Mouse (Mus musculus): ENCODE data around the gene Ndufs7.

Gene Ndufs7

DNA sequence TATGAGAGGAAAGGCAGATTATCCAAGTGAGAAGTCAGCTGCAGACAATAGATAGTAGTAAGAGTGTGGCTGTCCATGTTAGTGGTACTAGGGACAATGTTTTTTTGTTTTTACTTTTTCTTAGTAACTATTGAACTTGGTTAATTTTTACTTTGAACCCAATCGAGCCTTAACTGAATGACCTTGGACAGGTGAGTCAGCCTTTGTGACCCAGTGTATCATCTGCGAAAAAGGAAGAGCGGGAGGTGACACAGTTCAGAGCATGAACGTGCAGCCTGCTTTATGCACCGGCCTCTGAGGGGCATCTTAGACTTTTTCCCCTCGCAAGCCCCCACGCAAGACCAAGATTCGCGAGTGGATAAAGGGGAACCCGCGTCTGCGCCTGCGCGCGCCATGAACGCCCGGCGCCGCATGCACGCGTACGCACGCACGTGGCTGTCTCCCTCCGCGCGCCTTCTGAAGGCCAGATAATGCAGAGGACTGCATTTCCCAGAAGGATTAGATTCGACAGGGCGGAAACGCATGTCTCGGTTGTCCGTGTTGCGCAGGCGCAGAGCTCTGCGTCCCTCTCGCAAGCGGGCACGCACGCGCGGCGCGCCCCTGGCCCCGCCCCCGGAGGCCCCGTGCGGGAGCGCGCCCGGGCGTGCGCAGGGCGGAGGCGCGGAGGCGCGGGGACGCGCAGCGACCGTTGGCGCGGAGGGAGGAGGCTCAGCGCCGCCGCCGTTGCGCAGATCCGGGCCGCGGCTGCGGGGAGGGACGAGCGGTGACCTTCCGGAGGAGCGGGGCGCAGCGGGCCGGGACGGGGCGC lies 15.6 kb downstream of the Ndufs7 start:
- DNase-seq: peak; percentile 100

DNA sequence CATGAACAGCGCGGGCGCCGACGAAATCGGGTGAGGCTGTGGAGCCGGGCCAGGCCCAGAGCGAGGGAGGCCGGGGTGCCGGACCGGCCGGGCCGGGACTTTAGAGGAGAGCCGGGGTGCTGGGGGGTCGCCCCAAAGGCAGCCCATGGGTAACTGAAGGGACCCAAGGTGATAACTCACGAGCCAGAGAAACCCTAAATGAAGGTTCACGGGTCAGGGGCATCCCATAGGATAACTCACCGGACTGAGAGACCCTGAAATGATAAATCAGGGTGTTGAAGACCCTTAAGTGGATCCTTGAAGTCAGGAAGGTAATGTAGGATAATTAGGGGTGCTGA lies 16.2 kb downstream of the Ndufs7 start:
- no peak for DNase-seq

DNA sequence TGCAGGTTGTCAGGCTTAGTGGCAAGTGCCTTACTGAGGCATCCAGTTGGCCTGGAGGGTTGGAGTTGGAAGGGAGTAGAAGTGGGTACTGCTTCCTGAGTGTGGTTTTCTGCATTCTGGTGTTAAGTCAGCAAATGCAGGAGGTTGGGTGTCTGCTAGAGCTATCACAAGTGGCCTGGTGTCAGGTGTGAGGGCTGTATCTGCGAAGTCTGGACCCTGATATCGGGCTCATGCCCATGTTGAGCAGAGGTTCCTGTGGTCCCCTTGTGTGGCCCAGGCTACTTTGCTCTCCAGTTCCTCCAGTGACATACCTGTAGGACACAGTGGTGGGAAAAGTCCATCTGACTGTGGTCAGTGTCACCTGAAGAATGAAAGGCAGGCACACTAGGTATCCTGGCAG lies 21.2 kb downstream of the Ndufs7 start:
- no peak for DNase-seq

DNA sequence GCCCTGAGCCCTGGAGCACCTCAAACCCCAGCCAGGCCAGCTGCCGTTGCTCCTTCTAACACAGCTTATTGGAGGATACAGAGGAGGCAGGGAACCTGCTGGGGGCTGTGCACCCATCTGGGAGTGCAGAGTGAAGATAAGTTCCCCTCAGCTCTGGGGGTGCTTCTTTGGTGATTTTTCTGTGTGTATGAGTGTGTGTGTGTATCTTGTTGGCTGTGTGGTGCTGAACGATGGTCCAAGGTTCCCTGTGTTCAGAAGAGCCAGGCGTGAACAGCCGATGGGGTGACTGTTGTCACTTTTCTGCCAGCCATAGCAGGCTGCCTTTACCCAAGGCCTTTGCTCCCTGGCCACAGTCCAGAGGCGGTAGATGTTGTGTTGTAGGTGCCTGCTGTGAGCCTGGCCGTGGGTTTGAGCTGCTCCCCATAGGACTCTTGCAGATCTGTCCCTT lies 21.8 kb downstream of the Ndufs7 start:
- no peak for DNase-seq

DNA sequence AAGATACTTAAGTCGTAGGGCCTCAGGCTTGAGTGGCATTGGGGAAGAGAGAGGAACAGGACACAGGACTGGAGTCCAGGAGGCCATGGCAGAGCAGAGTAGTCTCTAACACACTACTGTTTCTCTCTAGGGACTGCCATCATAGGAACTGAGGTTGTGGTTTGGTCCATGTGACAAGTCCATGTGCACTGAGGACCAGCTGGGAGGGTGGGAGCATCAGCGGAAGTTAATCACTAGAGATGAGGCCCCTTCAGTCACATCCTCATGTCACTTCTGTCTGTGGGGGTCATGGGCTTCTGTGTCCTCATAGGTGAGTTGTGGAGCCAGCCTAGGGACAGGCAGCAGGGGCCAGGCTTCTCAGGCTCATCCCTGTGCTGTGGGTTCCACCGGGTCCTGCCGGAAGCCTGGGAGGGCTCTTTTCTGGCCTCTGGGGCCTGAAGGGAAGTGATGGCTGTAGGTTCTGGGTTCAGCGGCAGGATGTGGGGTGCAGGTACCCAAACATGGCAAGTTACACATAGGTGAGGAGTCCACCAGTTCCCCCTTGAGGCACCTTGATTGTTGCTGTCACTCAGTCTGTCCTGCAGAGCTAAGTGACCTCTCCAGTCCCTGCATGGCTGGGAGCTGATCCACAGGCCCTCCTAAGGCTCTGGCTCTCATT lies 22.4 kb downstream of the Ndufs7 start:
- no peak for DNase-seq

DNA sequence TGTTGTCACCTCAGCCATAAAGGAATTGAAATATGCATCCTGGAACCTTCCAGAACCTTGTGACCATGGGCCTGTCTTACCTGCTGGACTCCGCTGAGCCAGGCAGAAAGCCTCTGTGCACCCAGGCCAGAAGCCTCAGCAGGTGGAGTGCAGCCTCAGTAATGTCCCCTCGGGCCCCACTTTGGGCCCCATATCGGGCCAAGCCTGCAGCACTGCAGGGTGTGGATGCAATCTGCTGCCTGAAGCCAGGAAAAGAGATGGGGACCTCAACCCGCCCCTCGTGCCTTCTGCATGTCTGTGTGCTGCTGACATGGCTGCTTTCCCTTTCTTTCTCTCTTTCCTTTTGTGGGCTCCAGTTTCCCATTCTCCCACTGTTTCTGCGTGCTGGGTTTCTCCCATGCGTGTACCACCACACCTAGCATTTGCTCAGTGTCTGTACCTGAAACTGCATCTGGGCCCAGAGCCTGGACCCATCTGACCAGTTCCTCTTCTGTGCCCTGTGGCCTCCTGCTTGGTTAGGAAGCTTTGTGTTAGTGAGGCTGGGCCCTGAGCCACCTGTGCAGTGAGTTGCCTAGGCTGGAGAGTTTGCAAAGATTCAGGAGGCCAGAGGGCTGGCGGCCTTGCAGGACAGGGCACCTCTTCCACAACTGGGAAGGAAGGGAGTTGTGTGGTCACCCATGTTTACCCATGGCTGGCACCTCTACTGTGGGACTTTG lies 23.1 kb downstream of the Ndufs7 start:
- DNase-seq: no peak

DNA sequence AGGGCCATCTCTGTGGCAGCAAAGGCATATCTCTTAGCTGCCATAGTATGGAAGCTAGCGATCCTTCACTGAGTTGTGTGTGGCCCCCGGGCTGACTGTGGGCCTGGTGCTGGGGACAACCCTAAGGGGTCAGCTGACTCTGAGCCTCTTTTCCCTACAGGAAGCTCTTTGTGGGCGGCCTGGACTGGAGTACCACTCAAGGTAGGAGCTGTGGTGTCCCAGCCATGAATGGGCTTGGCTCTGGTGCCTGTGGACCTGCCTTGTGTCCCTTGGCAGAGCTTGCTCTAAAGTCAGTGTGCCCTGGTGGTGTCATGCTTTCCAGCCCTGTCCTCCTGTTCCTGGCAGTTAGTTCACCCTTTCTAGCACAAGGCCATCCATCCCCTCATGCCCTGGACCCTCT lies 24.9 kb downstream of the Ndufs7 start:
- DNase-seq: no peak

DNA sequence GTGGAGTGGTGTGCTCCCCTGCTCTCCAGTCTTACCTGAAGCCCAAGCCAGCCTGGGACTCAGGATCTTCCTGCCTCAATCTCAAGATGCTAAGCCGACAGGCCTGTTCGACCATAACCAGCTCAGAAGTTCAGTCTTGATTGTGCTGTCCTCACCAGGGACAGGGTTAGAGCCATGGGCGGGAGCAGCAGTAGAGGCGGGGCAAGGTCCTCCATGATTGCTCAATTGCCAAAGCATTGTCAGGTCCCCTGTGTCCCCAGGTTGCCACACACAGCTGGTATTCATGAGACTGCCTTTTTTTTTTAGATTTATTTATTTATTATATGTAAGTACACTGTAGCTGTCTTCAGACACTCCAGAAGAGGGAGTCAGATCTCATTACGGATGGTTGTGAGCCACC lies 27.3 kb downstream of the Ndufs7 start:
- no peak for DNase-seq

DNA sequence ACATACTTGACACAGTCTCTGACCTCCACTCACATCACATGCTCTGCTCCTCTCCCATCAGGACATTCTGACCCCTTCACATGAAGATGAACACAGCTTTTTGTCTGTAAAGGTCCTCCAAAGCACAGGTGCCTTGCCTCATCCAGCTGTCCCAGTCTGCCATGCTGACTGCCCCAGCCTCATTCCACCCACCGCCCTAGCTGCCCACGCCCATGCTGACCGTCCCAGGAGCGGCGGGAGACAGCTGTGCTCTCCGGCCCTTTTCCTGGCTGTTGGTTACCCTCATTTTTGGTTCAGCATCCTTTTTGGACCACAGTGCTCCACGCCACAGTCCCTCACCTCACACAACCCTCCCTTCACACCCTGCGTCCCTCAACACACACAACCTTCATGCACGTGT lies 29.5 kb downstream of the Ndufs7 start:
- DNase-seq: no peak

DNA sequence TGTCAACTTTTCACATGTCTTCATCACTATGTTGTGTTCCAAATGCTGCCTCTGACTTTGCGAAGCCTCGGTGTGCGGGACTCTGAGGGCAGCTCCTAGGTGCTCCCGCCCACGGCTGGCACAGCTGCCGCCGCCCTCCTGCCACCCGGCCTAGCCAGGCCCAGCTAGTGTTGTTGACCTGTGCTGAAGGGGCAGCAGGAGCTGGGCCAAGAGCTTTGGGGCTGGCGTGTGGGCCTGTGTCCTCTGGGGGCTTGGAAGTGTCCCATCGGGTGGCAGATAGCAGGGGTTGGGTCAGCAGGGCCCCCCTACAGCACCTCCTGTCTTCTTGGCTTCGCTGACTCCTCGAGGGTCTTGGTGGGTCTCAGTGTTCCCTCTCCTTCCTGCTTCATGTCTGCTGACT lies 30.4 kb downstream of the Ndufs7 start:
- no peak for DNase-seq

DNA sequence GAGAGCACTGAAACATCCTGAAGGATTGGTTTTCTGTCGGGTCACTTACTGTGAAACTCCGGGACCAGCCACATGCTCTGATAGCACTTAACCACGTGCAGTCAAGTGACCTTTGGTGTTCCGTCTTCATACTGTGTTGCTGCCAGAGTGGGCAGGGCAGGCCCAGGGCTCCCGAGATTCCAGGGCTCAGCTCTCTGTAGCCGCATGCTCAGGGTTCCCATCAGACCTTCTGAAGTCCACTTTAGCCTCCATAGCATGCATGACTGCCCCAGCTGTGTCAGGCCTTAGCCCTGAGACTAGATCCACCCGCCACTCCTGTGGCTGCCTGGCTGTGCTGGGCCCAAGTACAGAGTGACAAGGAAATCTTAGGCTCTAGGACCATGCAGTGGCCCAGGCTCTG lies 32.4 kb downstream of the Ndufs7 start:
- no peak for DNase-seq

DNA sequence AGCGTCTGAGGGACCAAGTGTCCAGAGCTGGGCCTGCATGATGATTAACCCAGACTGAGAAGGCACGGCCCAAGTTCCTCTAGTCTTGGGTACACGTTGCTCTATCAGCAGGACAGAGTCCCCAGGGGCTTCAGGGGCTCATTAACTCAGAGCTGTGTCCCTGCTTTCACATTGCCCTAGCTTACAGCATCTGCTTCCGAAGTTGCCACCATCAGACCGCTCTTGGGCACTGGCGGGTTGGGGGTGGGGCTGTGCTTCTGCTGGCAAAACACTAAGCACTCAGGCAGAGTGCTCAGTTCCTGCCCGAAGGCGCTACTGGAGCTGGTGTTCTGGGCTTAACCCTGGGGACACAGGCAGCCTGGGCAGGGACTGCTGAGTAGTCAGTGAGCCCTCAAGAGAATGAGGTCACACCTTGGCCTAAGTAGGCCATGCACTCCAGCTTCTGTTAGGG lies 33.0 kb downstream of the Ndufs7 start:
- DNase-seq: no peak

DNA sequence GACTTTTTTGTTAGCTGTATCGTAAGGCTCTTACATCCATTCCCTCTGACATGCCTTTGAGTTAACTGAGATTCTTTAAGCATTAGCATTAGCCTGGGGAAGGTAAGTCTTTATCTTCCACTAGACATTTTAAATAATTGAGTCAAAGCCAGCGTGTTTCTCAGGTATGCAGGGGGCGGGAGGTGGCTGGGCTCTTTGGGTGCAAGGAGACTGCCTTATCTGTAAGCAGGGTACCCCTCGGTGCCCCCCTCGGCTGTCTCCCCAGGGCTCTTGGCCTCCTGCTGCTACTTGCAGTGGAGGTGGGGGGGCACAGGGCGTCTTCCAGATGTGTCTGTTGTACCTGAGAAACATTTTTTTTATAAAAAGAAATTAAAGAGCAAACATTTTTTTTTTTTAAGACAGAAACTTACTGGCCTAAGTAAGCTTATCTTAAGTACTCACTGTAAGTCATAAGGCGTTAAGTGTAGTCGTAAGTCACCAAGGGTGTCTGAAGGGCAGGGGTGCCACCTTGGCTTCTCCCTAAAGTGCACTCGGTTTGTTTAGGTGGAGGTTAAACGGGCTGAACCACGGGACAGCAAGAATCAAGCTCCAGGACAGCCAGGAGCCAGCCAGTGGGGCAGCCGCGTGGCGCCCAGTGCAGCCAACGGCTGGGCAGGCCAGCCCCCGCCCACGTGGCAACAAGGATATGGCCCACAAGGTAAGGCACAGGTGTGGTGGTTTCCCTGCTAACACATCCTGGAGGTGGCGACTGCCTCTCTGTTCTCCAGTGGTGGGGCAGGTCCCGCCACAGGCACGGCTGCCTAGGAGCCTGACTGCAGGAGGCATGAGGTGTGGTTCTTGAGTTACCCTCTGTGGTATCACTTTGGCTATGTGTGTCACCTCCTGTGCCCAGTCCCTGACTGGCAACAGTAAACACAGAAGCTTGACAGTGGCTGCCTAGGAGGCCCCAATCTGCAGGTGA lies 33.8 kb downstream of the Ndufs7 start:
- no peak for DNase-seq

DNA sequence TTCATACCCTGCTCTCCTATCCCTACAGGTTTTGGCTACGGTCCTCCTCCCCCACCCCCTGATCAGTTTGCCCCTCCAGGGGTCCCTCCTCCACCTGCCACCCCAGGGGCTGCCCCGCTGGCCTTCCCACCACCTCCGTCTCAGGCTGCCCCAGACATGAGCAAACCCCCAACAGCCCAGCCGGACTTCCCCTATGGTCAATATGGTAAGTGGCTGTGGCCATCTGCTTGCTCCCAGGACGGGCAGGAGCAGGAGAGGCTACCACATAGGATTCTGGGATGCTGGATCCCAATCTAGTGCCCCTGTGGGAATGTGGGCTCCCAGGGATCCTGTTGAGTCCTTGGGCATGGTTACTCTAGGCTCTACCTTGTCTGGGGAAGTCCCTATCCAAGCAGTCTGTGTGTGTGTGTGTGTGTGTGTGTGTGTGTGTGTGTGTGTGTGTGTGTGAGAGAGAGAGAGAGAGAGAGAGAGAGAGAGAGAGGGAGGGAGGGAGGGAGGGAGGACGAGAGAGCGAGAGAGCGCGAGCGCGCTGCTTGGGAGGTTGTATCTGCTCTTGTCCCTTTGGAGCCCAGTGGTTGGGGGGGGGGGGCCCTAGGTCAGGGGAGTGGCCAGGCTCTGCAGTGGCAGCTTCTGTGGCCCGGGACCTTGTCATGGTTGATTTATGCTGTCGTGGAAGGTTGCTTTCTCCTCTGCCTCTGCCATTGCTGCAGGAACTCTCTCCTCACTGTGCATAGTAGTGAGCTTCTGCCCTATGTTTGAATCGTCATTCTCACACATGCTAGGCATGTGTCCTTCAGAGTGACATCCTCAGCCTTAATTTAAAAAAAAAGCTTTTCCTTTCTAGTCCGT lies 36.5 kb downstream of the Ndufs7 start:
- no peak for DNase-seq

DNA sequence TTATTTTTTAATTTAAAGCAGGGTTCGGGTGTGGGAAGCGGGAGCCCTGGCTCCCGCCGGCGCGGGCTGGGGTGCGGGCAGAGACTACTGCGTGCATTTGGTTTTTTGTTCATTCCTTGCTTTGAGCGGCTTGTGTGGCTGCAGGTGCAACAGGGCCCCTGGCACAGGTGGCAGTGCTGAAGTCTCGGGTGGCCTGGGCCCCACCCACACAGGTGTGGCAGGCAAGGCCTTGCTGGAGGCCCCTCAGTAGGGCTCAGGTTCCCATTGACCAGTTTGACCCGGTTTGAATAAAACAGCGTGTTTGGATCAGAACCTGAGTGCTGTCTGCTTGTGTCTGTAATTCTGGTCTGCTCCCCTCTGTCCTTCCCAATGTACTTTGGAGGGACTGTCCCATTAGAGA lies 39.2 kb downstream of the Ndufs7 start:
- no peak for DNase-seq

DNA sequence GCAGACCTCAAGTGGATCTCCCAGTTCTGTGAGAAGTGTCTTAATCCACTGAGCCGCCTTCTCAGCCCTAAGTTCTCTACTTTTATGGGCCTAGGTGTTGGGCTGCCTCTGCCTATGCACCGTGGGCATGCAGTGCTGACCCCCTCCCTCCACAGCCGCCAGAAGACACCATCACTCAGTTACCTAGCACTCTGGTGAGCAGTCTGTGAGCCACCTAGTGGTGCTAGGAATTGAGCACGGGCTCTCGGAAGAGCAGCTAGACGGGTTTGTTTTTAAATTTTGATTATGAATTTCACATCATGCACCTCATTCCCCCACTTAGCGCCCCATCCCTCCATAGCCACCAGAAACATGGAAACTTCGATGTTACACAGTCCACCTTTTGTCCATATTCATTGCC lies 39.7 kb downstream of the Ndufs7 start:
- no peak for DNase-seq

DNA sequence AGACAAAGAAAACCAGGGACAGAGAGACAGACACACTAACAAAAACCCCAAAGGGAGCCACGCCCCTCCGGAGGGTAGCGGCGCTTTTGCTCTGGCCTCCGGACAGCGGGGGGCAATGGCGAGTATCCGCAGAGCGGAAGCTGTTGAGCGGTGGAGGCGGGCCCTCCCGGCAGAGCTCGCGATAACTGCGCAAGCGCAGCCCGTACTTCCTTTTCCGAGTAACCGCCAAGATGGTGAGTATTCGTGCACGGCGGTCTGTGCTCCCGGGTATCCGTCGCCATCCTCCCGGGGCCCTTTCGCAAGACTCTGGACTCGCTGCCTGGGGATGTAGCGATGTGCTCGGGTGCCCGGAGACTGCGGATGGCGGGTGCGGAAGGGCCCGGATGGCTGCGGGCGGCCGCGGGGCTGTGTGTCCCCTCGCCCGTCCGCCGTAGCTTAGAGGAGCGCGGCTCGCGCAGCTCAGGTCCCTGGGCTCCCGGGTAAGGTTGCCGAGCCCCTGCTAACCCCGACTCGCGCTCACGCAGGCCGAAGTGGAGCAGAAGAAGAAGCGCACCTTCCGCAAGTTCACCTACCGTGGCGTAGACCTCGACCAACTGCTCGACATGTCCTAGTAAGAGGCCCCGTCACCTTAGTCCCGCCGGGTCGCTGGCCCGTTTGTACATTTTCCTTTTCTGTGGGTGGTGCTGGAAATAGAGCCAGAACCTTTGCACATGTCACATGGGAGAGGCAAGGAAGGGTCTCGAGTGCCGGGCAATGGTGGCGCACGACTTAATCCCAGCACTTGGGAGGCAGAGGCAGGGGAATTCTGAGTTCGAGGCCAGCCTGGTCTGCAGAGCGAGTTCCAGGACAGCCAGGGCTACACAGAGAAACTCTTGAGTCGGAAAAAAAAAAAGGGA lies 43.6 kb downstream of the Ndufs7 start, which contains the start of gene Rps15:
Gene Rps15 (plus strand): TSS at position 203 of the 896 bp plus-strand sequence.
- DNase-seq: peak; percentile 97

DNA sequence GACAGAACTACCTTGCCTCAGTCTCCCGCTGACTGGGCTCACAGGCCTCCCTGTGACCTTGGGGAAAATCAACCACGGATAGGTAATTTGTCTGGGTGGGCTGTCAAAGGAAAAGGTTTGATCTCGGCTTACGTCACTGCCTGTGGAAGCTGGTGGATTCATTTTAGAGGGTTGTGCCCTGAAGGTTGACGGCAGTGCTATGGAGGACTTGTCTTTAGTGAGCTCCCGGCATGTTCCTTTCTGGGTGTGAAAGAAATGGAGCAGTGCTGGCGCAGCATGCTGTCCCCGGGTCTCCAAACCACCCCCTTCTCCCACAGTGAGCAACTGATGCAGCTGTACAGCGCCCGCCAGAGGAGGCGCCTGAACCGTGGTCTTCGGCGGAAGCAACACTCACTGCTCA lies 44.4 kb downstream of the Ndufs7 start:
- DNase-seq: peak; percentile 53

DNA sequence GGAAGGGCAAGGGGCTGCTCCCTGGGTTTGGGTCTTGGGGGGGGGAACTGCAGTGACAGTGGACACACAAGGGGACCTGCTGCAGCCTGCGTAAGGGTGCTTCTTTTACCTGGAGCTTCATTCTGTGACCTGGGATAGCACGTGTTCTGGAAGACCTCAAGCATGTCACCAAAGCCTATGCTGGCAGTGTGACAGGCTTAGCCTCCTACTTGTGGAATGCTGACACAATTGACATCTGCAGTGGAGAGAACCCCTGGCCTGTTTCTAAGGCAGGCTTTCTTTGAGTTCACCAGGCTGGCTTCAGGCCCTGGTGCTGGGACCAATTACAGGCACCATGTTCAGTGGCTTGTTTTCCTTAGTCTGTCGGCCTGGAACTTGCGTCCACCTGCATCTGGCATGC lies 45.4 kb downstream of the Ndufs7 start:
- no peak for DNase-seq

DNA sequence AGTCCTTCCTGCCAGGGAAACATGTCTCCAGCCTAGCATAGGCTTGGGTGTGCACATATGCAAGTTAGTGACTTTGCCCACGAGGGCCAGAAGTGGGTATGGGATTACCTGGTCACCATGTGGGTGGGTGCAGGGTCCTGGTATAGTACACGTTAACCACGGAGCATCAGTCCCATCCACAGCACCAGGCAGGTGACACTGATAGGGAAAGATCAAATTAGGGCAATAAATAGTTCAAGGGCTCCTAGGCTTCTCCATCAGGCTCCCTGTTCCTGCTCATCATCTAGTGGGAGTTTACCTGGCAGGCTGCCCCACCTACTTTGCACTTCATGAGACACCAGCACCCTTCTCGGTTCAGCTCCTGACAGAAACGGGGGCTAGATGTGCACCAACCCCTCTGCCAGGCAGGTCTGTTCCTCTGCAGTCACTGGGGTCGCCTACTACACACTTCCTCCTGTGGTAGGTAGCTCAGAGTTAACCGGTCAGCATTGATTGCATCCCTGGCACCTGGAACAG lies 45.9 kb downstream of the Ndufs7 start:
- DNase-seq: no peak

All from thymus, postnatal 4 days (tissue).